Mouse (Mus musculus): ENCODE data around the gene Fxn.
A peak's percentile ranks its signal among the peaks of the same experiment; 100 is the strongest.
"Not testable (repeated sequence)": the region's sequence is repeated elsewhere in the genome, so short reads cannot be mapped to it uniquely, and the experiment has no call there.

Gene Fxn

DNA sequence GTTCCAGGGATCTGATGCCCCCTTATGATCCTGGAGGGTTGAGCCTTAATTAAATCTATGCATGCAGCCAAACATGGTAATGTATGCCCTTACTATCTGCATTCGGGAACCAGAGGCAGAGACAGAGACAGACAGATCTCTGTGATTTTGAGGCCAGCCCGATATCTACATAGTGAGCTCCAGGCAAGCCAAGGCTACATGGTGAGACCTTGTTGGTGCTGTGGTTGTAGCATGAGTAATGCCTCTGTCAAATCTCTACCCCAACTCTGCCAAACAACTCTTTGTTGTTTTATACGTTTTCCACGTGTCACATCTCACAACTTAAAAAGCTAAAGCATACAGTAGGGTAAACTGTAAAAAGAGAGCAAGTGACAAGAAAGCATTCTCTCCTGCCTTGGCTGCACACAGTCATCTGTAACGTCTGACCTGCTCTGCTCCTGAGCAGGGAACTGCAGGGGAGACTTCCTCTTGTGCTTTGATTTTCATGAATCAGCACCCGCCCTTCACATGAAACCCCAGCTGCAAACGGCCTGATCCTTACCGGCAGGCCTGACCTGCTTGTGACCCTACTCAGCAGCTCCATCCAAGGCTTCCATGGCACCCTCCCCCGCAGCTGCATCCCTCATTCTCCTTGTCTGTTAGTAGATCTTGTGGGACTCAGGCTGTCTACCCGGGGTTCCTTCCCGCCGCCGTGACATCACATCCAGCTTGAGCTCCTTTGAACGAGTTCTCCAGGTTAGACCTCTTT, 38.4 kb downstream of the Fxn start:
- DNase-seq (ENCODE audit: low spot score in 2 of 2) = no peak

DNA sequence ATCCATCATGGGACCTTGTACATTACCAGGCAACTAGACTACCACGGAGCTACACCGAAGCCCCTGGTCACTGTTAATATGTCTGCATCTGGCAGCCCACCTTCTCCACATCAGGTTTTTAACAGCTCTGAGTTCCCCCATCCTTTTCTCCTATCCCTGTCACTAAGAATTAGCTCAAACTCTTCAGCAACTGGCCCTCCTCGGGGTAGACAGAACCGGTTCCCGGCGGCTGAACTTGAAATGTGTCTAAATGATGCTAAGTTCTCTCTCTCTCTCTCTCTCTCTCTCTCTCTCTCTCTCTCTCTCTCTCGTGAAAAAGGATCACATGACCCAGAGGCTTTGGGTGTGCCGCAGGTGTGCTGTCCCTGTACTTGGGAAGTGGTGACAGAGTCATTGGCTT, 39.1 kb downstream of the Fxn start:
- DNase-seq (ENCODE audit: low spot score in 2 of 2) = no peak

DNA sequence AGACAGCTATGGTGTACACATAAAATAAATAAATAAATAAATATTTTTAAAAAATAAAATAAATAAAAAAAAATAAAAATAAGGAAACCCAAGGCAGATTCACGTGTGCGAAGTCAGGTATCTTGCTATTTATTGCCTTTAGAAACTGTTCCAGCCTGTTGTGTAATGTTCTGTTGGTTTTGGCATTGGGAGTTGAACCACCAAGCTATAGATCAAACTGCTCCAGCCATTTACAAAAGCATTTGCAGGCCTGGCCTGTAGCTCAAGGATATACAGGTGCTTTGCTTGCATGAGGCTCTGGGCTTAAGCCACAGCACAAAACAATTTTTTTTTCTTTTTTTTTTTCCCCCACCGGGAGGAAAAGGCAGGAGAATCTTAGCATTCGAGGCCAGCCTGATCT, 42.4 kb downstream of the Fxn start:
- no peak for DNase-seq (ENCODE audit: low spot score in 2 of 2)

DNA sequence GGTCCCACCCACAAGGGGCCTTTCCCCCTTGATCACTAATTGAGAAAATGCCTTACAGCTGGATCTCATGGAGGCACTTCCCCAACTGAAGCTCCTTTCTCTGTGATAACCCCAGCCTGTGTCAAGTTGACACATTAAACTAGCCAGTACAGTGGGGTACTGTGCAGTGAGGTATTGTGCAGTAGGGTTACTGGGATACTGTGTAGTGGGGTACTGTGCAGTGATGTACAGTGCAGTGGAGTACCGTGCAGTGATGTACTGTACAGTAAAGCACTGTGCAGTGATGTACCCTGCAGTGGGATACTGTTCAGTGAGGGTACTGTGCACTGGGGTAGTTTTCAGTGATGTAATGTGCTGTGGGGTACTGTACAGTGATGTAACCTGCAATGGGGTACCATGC, 48.0 kb downstream of the Fxn start:
- DNase-seq (ENCODE audit: low spot score in 2 of 2) = not testable (repeated sequence)

DNA sequence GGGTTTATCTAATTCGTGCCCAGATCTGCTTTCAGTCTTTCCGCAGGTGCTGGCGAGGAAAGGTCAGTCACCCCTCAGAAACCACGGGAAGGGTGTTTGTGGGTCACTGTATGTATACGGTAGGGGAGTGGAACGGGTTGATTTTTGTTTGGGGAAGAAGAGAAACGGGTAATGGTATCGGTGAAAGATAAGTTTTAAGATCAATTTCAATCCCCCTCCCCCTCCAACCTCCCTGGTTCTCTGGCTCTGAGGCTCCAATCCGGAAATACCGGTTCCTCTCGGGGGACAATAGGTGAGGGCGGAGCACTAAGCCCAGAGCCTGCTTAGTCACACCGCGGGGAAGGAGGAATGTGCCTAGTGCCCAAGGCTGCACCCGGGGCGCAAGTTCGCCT, 55.1 kb downstream of the Fxn start:
- DNase-seq (ENCODE audit: low spot score in 2 of 2) = no peak

DNA sequence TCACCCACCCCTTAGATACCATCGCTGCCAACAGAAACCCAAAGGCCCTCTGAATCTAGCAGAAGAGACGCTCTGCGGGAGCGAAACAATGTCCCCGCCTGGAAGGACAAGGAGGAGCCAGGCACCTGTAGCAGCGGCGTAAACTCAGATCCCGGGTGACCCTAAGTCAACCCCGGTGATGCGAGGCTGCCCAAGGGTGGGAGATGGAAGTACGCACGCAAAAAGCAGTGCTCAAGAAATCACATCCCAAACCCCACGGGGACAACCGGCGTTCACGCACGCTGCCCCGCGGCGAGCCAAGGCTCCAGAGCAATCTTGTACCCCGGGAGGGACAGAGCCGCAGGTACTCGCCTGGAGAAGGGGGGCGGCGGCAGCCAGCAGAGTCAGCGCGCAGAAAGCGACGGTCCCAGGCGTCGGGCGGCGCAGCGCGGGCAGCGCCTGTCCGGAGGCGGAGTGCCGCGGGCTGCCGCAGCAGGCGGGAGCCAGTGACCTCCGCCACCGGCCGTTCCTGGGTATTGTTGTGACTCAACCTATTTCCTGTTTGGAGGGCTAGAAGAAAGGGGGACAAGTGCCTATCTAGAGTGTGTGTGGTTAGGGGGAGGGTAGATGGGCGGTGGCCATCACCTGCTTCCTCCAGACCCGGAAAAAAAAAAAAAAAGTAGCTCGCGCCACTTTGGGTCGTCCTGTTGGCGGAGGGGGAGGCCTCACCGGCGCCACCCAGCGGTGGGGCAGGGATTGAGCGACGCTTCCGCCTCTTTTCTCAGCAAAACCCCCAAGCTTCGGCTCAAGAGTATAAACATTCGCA, 55.7 kb downstream of the Fxn start, which contains the start of gene Tjp2:
Gene Tjp2, minus strand, starts transcription at position 531 of the 805 bp plus-strand sequence.
- DNase-seq (ENCODE audit: low spot score in 2 of 2) = peak; percentile 13 to 26

DNA sequence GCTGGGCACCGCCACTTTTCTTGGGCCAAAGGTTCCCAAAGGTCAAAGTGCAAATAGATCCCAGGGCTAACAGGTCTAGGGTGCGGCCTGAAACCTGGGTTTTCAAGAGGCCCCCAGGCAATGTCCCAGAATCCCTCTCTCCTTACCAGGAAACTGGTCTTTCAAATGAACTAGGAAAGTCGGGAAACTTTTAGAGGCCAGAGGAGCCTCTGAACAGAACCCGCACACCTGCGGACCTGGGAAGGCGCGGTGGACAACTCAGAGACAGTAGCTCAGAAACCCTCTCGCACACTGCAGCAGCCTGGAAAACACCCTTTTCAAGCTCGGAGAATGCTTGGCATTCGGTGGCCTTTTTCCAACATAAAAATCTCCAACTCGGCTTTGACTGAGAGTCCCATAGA, 56.6 kb downstream of the Fxn start:
- no peak for DNase-seq (ENCODE audit: low spot score in 2 of 2)

DNA sequence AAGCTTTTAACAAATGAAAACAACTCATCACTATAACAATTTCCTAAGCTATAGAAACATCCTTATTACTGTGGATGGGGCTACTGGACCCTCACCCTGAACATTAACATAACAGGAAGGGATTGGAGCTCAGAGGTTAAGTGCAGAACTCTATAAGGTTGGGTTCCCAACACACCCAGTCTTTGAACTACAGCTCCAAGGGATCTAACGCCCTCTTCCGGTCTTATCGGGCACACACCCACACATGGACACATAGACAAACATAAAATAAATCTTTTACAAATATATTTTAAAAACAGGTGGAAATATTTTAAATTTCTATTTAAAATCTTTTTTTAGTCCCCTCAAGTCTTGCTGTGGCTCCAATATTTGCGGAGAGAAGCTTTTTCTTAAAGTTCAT, 59.0 kb downstream of the Fxn start:
- no peak for DNase-seq (ENCODE audit: low spot score in 2 of 2)

DNA sequence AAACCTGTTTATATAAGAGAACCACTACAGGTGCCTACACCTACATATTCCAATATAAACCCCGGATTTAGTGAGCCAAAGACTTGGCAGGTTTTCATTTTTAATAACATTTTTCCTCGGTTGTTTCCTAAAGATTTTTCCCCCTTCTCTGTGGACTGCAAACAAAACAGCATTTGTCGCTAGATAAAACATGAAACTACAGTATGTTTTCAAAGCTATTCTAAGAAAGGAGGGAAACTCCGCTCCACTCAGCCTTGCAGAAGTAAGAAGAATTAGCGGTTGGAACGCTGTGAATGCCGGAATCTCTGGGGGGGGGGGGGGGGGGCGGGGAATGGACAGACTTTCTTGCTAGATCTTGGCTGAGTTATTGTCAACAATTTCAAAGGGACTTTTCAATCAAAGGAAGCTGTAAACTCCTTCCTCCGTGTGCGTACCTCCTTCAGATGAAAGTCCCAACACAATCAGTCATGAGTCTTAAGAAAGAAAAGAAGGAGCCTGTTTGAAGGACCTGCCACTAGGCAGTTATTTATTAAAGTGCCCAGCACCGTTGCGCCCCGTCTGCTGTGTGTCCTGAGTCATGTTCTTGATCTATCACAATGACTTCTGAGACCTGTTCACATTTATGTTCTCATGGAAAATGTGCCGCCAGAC, 59.5 kb downstream of the Fxn start:
- DNase-seq (ENCODE audit: low spot score in 2 of 2) = no peak

DNA sequence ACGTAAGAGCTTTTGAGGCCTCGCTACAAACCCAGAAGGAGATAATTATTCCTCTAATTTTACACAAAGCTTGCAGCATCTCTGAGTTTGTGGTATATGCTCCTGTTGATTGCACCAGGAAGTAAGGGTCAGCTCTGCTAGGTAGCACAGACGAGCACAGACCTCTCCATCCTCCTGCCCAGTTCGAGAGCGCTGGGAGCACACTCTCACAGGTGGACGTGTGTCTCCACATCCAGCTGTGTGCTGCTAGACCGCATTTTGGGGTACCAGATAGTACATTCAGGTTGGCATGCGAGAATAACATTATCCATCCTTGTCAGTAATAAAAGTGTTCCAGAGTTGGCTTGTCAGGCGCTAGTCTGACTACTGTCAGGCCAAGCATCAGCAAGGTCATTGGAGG, 61.4 kb downstream of the Fxn start:
- no peak for DNase-seq (ENCODE audit: low spot score in 2 of 2)

DNA sequence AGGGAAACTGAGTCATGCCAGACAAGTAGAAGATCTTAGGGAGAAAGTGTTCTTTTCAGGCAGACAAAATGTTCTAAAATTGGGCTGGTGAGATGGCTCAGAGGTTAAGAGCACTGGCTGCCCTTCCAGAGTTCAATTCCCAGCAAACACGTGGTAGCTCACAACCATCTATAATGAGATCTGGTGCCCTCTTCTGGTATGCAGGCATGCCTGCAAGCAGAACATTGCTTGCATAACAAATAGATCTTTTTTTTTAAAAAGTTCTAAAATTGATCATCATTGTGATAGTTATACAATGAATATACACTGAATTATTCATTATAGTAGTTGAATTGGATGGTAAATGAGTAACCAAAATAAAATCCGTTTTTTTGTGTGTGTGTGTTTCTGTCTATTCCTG, 62.1 kb downstream of the Fxn start:
- no peak for DNase-seq (ENCODE audit: low spot score in 2 of 2)

DNA sequence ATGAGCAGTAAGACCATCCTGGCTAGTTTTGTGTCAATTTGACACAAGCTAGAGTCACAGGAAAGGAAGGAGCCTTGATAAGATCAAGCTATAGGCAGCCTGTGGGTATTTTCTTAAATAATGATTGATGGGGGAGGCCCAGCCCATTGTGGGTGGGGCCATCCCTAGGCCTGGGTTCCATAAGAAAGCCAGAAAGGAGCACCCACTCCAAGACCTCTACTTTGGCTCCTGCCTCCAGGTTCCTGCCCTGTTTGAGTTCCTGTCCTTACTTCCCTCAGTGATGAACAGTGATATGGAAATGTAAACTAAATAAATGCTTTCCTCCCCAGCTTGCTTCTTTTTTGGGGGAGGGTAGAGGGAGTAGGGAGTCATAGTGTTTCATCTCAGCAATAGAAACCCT, 62.6 kb downstream of the Fxn start:
- no peak for DNase-seq (ENCODE audit: low spot score in 2 of 2)

DNA sequence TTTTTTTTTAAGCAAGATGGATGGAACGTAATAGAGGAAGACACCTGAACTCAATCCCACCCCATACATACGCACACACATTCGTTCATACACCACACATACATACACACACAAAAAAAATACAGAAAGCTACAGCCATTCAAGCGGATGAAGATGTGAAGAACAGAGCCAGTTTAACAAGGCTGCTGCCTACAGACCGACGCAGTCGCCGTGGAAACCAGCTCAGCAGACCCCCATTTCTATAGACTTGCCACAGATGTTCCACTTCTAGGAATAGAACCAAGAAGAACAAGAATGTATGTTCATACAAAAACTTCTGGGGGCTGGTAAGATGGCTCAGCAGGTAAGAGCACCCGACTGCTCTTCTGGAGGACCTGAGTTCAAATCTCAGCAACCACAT, 63.6 kb downstream of the Fxn start:
- no peak for DNase-seq (ENCODE audit: low spot score in 2 of 2)

DNA sequence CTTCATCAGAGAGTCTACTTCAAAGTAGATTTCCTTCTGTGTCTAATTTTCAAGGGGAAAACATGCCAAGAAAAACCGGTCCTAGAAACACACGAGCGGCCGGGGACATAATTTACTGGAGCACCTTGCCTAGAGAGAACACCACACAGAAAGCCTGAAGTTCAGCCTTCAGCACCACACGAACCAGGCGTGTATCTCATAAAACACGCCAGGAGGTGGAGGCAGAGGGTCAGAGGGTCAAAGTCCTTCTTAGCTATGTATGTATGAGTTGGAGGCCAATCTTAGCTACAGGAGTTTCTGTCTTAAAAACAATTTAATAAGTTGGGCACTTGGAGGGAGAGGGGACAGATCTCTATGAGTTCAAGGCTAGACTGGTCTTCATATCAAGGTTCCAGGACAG, 65.5 kb downstream of the Fxn start:
- DNase-seq (ENCODE audit: low spot score in 2 of 2) = no peak

DNA sequence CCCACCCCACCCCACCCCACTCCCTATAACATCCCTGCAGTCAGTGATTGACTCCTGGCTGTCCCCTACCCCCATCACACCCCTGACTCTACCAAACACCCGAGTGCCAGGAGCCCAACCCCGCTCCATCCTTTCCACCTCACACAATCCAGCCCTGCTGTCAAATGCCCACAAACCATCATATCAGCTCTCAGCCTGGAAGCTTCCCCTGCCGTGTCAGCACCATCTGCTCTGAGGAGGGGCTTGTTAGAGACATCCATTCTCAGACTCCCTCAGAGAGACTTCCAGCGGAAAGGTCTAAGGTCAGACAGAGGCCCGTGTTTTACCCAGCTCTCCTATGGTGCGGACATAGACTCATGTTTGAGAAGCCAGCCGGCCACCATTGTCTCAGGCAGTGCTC, 67.1 kb downstream of the Fxn start:
- no peak for DNase-seq (ENCODE audit: low spot score in 2 of 2)

DNA sequence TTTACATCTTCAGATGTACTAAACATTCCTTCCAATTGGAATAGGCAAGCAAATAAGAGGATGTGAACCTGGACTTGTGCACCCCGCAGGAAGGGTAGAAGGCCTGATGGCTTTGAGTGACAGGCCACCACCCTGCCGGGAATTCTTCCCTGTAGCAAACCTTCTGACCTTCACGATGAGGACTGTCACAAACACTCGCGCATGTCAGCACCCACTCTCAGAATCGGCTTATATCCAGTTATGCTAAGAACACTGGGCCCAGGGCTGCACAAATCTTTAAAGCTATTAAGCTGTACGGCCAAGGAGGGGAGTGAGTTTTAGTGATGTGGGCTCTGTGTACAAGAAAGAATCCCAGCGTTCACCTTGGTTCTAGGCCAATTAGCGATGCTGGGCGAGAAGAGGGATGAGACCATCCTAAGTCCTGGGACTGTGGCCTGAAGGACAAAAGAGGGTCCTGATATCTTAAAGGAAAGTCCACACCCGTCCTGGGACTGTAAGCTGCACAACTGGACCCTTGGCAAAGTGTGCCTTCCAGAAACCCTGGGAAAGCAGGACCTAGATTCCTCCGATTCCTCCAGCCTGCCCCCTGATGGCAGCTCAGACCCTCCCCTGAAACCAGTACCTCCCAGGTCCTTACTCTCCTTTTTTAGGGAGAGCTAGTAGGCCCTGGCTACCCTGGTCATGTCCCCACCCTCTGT, 67.7 kb downstream of the Fxn start:
- no peak for DNase-seq (ENCODE audit: low spot score in 2 of 2)

Measured in frontal cortex, postnatal 25 days (tissue).